Mouse (Mus musculus) neural tube, embryonic 14.5 days (tissue): ENCODE measurements around the gene Wdr64. TPM values are rescaled to one million over a fixed set of nuclear protein-coding genes. Genes with fewer than 3 reads are reported as not detected.

Experiments
- ATAC-seq: fragments of 200-750 bp; cut with Nextera tagmentation; 2 replicates; pipeline ENCODE4 v1.8.0; 2017; ENCODE audit warnings: low read depth, mild to moderate bottlenecking, moderate TSS enrichment, moderate library complexity
- H3K27ac ChIP-seq: fragments of 300-500 bp; sonication (generic); 2 replicates; pipeline ENCODE4 v1.5.1; 2014; ENCODE audit warnings: low read depth, mild to moderate bottlenecking, control low read depth, low read length, moderate library complexity, mixed read lengths
- H3K27me3 ChIP-seq: fragments of 300-500 bp; sonication (generic); 2 replicates; pipeline ENCODE4 v1.6.1; 2014; ENCODE audit warnings: low read length; ENCODE audit not compliant: control insufficient read depth, insufficient read depth
- H3K36me3 ChIP-seq: fragments of 300-500 bp; sonication (generic); 2 replicates; pipeline ENCODE4 v1.6.1; 2014; ENCODE audit warnings: low read length, mixed read lengths; ENCODE audit not compliant: control insufficient read depth, insufficient read depth
- H3K4me1 ChIP-seq: fragments of 300-500 bp; sonication (generic); 2 replicates; pipeline ENCODE4 v1.6.1; 2014; ENCODE audit warnings: low read length; ENCODE audit not compliant: control insufficient read depth, insufficient read depth
- H3K4me2 ChIP-seq: fragments of 300-500 bp; sonication (generic); 2 replicates; pipeline ENCODE4 v1.6.1; 2014; ENCODE audit warnings: mild to moderate bottlenecking, low read depth, low read length, control low read depth
- H3K4me3 ChIP-seq: fragments of 300-500 bp; sonication (generic); 2 replicates; pipeline ENCODE4 v1.5.1; 2014; ENCODE audit warnings: low read depth, low read length, control low read depth, mixed read lengths
- H3K9ac ChIP-seq: fragments of 300-500 bp; sonication (generic); replicated peaks from 2 replicates; pipeline ENCODE4 v1.6.1; 2014; ENCODE audit warnings: low read depth, mild to moderate bottlenecking, control low read depth, low read length, mixed read lengths
- H3K9me3 ChIP-seq: fragments of 300-500 bp; sonication (generic); 2 replicates; pipeline ENCODE4 v1.6.1; 2016; ENCODE audit warnings: low read length; ENCODE audit not compliant: control insufficient read depth
- WGBS: fragments of 180-500 bp; shearing (Covaris S2); extraction: QIAGEN DNeasy Blood & Tissue Kit; methylation state at CpG from one replicate; pipeline ENCODE4 v1.1.7; 2014; 5-methylcytosine and 5-hydroxymethylcytosine counted together
- polyA plus RNA-seq: library from polyadenylated mRNA; unstranded; fragments of >200 nt; fragmentation: Nextera tagmentation; extraction: Ambion mirVana; gene quantifications from 2 replicates; pipeline ENCODE4 v1.2.1, GENCODE M21; 2014

The Wdr64 gene
- polyA plus RNA-seq, 1 experiment from 2014 or later, result not detected

GRCm38 (mm10) chr1:175823815-175824438 is 125.5 kb downstream of the Wdr64 start:
- WGBS, result 61% methylated on average over 9 of the region's 9 CpGs
- no peaks in the 10 kb centered on the region for H3K9me3 ChIP-seq

GRCm38 (mm10) chr1:175828539-175828938 is 130.1 kb downstream of the Wdr64 start:
- Histone ChIP-seq H3K4me1 (no peaks in the 10 kb centered on the region), H3K9me3 (no peaks in the 10 kb centered on the region), H3K27me3 (no peaks in the 10 kb centered on the region), H3K4me3 (no peak overlapping the region), H3K9ac (no peak overlapping the region), H3K4me2 (no peak overlapping the region), H3K27ac (no peak overlapping the region), H3K36me3 (no peaks in the 10 kb centered on the region)
- no peak for ATAC-seq
- 93% methylated on average over 7 of the region's 7 CpGs for WGBS

More at GRCm38 (mm10) chr1:175823815-175824438, 125.5 kb downstream of the Wdr64 start:
- Histone ChIP-seq H3K36me3 (no peaks in the 10 kb centered on the region), H3K9ac (no peak overlapping the region), H3K27ac (no peak overlapping the region), H3K27me3 (no peaks in the 10 kb centered on the region), H3K4me1 (no peaks in the 10 kb centered on the region), H3K4me2 (no peak overlapping the region), H3K4me3 (no peak overlapping the region)
- no peak for ATAC-seq

DNA sequence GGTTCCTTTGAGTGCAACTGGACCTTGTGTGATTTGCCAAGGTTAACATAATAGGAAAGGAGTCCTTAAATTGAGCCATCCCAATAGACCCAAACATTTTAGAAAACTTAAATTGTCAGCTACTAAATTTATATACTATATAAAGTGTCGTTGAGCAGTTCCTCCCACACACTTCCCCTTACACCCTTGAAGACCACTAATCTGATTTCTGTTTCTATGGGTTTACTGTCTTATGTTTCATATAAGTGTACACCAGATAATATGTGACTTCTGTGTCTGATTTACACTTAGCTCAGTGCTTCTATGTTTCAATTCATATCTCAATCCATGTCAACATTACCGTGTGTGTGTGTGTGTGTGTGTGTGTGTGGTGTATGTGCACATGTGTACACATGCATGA is 130.8 kb downstream of the Wdr64 start:
- H3K36me3 ChIP-seq, result no peaks in the 10 kb centered on the region
- no peak overlapping the region for H3K9ac ChIP-seq
- no peaks in the 10 kb centered on the region for H3K4me1 ChIP-seq
- no peak overlapping the region for H3K4me2 ChIP-seq
- no peak for ATAC-seq
- H3K27me3 ChIP-seq, result no peaks in the 10 kb centered on the region
- no peaks in the 10 kb centered on the region for H3K9me3 ChIP-seq
- H3K4me3 ChIP-seq, result no peak overlapping the region
- WGBS, result 87% methylated on average over 2 of the region's 2 CpGs
- no peak overlapping the region for H3K27ac ChIP-seq

- Histone ChIP-seq H3K36me3 (no peaks in the 10 kb centered on the region), H3K27me3 (no peaks in the 10 kb centered on the region), H3K4me1 (no peaks in the 10 kb centered on the region), H3K9me3 (no peaks in the 10 kb centered on the region), H3K9ac (no peak overlapping the region), H3K4me3 (no peak overlapping the region), H3K4me2 (no peak overlapping the region), H3K27ac (no peak overlapping the region)
- ATAC-seq, result no peak
- 88% methylated on average over 1 of the region's 1 CpGs for WGBS
Measured at GRCm38 (mm10) chr1:175855515-175855914, 157.1 kb downstream of the Wdr64 start.

Other genes with a start within 250 kb of the Wdr64 start
- gene Rgs7, start 206.1 kb upstream of the Wdr64 start, polyA plus RNA-seq, result 50.4 and 58.2 TPM in 2 replicates
- gene Kmo, start 78.2 kb upstream of the Wdr64 start, polyA plus RNA-seq, result 0.30 TPM in 1 of 2 replicates, not detected in the other
- gene Fh1, start 73.0 kb upstream of the Wdr64 start, polyA plus RNA-seq, result 105 and 117 TPM in 2 replicates
- 6.9 and 9.2 TPM in 2 replicates for gene Opn3, start 5.8 kb upstream of the Wdr64 start, polyA plus RNA-seq
- gene Chml, start 5.7 kb upstream of the Wdr64 start, polyA plus RNA-seq, result 5.6 and 6.8 TPM in 2 replicates
- 3.3 and 6.7 TPM in 2 replicates for gene Exo1, start 182.0 kb downstream of the Wdr64 start, polyA plus RNA-seq
- not detected in 2 replicates for gene Gm38100, start 221.7 kb downstream of the Wdr64 start, polyA plus RNA-seq